Mouse (Mus musculus) CD4-positive, CD25-positive, alpha-beta regulatory T cell, adult 2 months (primary cell): ENCODE data around the gene Gm11020.

Experiments used
- DNase-seq: peaks from one replicate; pipeline ENCODE4 v3.0.0-alpha.2; 2012; ENCODE audit warnings: low read depth, low spot score

The Gm11020 gene

DNA sequence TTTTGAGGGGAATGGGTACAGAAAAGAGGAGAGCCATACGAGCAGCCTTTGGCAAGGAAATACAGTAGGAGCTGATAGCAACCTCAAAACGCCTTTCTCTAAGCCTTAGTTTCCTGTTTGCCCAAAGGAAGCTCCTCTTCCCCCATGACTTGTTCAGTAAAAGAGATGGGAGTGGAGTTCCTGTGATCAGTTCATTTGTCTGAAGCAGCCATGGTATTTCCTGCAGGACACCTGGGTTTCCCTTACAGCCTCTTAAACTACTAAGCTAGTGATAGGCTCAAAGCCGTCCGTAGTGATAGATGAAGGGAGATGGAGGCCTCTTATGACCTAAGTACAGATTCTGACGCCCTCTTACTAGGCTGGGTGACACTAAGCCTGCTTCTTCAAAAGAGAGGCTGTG lies 21.1 kb downstream of the Gm11020 start:
- no peak for DNase-seq

DNA sequence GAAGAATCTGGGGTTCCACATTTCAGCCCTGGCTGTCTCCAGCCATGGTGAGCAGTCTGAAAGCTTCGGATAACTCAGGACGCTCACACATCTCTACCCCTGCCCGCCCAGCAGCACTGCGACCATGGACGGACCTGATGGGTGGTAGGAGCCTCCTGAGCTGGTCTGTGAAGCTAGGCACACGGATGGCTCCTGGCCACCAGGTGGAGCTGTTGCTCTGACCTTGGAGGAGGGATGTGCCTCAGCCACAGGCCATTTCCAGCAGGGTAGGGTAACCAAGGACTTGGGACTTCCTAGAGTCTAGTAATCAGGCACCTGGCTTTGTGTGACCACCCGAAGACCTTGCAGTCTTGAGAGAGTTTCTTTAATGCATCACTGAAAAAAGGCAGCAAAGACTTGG lies 22.6 kb downstream of the Gm11020 start:
- peak; percentile 92 for DNase-seq

DNA sequence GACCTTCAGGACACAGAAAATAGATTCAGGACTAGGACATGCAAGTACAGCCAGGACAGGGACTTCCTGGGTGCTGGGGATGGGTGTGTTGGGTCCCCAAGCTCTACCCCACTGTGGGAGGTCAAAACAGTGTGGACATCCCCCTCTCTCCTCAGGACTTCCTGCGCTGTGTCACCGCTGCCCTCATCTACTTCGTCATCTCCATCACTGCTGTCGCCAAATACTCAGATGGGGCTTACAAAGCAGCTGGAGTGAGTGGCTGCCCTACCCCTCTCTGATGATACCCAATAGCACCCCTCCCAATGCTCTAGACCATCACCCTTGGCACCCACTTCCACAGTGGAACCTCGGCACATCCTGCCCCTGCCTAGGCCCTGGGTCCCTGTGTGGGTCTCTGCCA lies 23.3 kb downstream of the Gm11020 start:
- DNase-seq = no peak

DNA sequence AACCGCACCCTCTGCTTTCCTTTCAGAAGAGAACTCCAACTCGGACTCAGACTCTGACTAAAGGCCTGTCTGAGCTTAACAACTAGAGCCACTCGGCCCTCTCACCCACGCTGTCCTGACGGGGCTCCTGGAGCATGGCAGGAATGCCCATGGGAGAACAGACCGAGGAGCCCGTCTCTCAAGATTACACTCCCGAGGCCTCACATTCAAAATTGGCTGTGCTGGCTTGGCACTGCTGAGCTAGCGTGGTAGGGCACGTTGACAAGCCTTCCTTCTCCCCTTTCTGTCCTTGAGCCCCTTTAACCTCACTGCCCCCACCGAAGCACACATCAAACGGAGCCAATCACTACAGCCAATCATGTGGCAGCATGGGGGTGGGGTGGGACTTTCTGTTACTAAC lies 25.3 kb downstream of the Gm11020 start:
- no peak for DNase-seq

DNA sequence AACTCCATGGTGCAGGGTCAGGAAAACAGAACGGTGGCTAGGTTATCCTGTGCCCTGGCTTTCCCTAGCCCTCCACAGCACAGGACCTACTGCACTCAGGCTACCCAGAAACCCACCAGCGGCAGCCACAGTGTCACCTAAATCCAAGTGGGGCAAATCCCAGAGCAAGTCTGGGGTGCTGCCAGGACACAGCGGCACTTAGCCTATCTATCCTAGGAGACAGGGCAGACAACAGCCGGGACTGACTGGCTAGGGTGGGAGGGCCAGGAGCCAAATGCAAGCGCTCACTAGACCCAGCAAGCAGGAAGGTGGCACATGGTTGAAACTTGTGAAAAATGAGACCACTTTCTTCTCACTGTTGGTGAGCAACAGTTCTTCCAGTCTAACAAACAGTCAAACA lies 27.6 kb downstream of the Gm11020 start:
- DNase-seq = no peak

DNA sequence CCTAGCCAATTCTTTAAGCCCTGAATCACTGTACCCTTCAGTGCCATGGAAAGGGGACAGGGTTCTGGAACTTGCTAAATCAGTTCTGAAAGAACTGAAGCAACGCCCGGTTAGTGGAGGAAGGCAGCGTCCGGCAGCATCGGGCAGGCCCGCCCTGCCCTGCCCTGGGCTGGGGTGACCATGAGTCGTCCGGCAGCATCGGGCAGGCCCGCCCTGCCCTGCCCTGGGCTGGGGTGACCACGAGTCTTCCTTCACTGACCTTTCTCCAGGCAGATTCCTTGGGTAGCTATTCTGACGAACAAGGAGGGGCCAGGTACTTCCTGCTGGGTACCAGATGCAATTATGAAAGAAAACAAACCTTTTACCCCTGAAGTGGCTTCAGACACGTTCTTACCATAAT lies 28.7 kb downstream of the Gm11020 start:
- DNase-seq = no peak

DNA sequence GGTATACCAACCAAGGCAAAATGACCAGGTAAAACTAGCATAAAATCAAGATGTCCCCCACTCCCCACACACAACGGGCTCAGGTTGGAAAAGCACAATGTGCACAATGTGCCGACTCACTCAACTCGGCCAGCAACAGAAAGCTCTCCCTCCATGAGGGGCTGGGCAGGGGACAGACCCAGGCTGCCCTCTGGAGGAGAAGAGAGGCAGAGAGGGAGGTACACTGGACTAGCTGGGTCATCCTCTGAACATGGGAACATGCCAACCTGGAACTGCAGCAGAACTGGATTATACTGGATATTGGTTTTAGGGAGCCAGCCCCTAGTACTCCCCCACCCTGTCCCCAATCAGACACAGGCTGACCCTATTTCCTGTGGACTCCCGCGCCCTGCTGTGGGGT lies 31.8 kb downstream of the Gm11020 start:
- DNase-seq = no peak

DNA sequence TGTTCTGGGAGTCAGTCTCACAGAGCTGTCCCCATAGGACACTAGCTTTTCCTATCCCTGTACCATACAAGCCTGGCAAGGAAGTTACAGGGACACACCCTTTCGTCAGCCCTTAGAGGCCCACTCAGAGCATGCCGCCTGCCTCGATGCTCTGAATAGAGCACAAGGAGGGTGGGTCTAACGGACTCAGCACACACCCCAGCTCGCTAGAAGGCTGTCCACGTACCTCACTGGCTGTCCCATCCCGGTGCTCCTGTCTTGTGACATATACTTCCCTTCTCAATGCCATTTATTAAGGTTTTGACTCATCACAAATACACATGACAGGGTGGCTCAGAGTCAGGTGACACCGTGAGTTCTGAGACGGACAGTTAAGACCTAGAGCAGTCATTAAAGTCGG lies 33.1 kb downstream of the Gm11020 start:
- no peak for DNase-seq

DNA sequence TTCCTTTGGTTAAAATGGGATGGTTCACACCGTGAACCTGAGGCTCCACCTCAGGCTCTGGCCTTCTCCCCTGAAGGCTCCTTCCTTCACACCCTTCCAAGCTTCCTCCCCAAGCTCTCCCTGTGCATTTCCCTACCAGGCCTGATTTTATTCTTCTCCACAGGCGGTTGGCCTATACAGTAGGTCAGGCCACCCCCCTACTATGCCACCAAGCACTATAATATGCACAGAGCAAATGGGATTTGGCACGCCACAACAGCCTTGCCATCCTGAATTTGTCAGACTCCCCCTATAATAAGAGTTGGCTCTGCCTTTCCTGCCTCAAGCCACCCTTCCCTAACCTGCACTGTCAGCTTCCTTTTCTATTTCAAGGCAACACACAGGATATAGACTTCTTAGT lies 37.3 kb downstream of the Gm11020 start:
- no peak for DNase-seq

DNA sequence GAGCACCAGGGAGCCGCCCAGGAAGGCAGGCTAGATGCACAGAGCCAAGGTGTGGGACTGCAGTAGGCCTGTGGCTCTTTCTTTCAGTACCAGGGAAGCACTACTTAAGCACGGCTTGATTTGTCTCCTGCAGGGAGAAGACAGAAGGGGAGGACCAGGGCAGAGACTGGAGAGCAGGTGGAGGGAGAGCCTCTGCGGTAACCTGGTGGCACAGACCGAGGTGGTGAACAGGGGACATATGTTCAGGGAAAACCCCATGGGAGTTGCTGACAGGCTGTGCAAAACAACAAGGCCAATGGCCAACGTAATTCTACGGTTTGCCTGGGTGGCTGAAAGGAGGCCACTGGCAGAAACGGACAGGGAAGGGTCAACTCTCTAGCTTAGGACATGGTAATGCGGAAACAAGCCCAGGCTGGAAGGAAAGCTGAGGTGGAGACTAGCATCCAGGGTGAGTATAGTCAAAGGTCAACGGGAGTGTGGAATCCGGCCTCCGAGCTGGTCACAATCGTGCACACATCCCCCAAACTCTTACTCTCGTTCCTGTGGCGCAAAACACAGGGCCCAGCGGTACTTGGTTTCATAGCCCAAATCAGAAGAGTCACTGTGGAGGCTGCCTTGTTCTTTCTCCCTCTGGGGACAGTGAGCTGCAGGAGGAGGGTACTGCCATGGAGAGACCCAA lies 38.5 kb downstream of the Gm11020 start:
- no peak for DNase-seq

DNA sequence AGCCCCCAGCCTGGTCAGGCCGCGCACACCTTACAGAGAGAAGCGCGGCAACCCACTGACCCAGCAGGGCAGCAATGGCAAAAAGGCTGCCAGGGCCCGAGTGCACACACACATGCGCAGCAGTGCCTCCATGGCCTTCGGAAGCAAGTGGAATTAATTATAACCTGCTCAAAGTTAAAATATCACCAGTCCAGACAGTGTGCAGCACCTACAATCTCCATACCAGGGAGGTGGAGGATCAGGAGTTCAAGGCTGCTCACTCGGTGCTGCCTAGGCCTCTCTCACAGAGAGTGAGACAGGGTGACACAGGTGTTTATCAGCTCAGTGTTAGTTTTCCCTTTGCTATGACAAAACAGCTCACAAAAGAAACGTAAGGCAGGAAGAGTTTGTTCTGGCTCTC lies 44.3 kb downstream of the Gm11020 start:
- no peak for DNase-seq

DNA sequence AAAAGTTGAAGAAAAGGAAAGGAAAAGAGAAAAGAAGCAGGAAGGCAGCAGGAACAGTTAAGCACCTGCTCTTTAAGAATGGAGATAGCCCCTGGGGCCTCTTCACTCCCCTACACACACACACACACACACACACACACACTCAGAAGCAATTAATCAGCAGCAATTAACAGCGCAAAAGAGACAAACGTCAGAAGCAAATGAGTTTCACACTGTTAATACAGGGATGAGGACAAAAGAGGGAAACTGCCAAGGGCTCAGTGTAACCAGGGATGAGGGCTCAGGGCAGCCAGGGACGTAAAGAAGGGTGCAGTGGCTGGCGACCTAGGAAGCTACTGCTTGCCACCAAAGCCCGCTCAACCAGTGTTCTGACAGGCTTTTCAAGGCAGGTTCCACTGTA lies 46.0 kb downstream of the Gm11020 start:
- DNase-seq = no peak

DNA sequence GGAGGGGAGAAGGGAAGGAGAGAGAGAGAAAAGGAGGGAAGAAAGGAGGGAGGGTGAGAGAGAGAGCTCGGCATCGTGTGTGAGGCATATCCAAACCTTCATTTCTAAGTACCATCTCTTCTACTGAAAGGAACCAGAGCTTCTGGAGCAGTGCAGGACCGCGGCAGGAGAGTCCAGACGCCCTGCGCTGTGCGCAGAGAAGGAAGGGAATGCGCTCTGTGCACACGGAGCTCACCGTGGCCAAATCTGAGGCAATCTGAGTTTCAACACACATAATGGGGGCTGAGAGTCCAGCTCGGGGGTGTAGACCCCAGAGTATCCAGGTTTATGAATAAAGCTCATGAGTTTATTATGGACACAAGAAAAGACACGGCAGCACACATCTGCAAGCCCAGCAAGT lies 48.2 kb downstream of the Gm11020 start:
- no peak for DNase-seq

DNA sequence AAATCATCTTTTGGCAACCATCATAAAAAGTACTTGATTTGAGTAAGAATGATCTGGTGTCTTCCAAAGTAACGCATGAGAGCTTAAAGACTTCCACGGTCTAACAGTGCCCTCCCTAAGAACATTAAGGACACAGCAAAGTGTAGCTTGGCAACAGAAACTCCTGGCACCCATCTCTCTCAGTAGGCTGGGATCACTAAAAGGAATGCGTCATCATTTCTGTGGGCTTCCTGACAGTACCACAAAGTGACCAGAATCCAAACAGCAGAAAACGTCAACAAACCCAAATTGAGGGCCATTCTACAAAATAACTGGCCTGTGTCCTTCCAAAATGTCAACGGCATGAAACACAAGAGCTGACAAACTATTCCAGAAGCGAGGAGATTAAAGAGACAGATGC lies 48.7 kb downstream of the Gm11020 start:
- DNase-seq = no peak

DNA sequence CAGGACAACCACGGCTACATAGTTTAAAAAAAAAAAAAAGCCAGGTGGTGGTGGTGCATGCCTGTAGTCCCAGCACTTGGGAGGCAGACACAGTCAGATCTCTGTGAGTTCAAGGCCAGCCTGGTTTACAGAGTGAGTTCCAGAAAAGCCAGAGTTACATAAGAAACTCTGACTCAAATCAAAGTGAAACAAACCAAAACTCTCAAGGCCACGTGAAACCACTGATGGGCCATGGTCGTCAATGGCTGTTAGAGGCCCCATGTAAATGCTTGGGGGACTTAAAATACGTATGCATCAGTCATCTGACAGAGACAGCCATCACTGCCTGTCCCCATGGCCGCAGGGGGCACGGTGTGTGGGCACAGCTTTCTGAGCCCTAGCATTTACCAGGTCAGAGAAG lies 49.8 kb downstream of the Gm11020 start:
- no peak for DNase-seq
